Mouse (Mus musculus) heart, adult 11 months (tissue): ENCODE results near the gene Pdzk1ip1.

Experiments used
- DNase-seq: peaks from one replicate; pipeline ENCODE4 v3.0.0; 2022

Gene Pdzk1ip1

DNA sequence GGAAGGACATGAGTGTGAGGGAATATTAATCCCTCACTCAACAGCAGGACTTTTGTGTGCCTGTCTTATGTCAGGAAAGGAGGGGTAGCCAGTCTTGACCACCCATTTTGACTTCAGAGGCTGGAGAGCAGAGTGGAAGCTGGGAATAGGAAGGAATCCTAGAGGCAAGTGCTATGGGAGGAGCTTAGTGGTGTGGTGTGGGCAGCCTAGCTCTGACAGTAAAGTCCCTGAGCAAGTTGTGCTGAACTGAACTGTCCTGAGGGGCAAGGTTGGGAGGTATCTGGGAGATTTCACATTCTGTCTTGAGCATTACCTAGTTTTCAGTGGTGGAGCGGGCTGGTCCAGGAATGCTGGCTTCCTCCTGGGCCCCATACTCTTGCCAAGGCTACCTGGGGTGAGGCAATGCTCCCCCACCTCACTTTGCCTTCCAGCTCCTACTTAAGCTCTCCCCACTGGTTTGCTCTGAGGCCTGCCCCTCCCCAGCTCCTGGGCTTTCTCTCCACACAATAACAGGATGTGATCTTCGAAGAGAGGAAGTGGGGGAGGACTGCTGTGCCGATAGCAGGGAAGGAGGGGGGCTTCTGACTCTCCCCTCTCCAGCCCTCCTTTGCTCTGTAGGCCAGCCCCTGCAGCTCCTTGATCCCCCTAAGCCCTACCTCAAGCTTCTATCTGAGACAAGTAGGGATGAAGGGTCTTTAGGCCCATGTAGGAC, 13.1 kb upstream of the Pdzk1ip1 start:
- DNase-seq, result peak; percentile 98

DNA sequence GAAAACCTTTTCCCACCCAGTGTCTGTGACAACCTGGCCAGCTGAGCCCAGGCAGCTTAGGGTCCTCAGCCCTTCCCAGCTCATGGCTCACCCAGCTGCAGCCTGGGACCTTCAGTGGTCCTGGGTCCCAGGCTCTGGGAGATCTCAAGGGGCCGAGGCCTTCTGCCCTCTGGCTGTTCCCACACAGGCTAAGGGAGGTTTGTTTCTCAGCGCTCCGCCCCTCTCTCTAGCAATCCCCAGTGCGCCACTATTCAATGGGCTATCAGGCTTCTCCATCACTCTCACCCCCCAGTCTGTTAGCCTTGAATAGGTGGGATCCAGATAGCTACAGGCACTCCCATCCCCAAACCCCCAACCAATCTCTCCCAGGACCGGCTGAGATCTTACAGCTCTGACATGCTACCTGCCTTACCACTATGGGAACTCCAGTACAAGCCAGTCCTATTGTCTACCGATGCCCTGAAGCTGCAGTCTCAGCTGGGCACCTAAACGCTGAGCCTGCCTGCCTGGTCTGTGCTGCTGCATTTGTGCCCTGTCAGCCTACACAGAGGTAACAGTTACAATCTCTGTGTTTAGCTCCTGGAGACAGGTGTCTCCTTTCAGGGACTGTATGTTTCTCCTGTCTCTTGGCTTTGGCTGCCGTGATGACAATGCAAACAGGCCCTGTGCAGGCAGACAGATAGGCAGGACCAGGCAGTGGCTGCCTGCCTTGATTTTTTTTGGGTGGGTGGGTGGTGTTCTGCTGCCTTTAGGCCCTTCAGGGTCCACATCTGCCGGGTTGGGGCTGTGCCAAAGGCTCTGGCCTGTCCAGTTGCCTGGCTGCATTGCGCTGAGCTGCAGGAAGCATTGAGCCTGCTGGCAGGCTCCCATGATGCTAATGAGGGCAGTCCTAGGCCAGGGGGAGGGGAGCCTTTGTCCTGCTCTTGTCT, 9.4 kb upstream of the Pdzk1ip1 start:
- peak; percentile 95 for DNase-seq

GRCm38 (mm10) chr4:115079821-115080349, 8.6 kb upstream of the Pdzk1ip1 start:
- DNase-seq, result no peak

- DNase-seq, result no peak
These were observed 5.5 kb upstream of the Pdzk1ip1 start for GRCm38 (mm10) chr4:115083031-115083430.

- DNase-seq, result peak; percentile 95
These were observed 2.9 kb upstream of the Pdzk1ip1 start for GRCm38 (mm10) chr4:115085522-115086095.

GRCm38 (mm10) chr4:115086257-115086656, 2.3 kb upstream of the Pdzk1ip1 start:
- no peak for DNase-seq

- DNase-seq, result no peak
These were observed 1.6 kb upstream of the Pdzk1ip1 start for GRCm38 (mm10) chr4:115086763-115087415.

DNA sequence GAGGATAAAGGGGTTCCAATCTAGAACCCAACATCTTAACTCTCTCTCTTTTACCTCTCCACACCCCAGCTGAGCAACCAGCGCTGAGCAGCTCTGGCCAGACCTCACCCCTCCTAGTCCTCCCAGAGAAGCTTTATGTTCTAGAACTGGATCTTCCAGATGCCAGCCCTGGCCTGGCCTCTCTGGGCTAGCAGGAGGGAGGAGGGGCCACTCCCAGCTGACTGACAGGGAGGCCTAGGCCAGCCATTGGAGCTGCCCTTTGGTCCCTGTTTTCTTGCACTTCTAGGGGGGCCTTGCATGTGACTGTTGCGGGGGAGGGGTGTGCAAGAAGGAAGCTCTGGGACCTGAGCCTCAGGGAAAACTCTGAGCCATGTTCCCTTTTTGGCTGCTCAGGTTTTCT, 2.1 kb downstream of the Pdzk1ip1 start:
- DNase-seq, result peak; percentile 64

- DNase-seq, result no peak
These were observed 3.3 kb downstream of the Pdzk1ip1 start for GRCm38 (mm10) chr4:115091806-115092205.

- peak; percentile 69 for DNase-seq
These were observed 4.9 kb downstream of the Pdzk1ip1 start for GRCm38 (mm10) chr4:115093331-115093864.

DNA sequence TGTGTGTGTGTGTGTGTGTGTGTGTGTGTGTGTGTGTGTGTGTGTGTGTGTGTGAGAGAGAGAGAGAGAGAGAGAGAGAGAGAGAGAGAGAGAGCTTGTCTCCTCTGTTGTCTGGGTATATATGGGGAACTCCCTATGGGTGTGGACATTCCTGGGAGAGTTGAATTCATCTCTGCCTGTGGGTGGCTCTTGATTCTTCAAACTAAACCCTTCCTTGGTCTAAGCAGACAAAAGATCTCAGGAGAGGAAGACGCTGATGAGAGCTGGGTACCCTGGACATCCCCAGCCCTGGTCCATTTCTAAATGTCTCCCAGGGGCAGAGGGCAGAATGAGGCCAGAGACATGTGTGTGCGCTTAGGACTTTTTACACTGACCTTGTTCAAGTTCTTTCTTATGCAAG, 5.5 kb downstream of the Pdzk1ip1 start:
- peak; percentile 70 for DNase-seq

GRCm38 (mm10) chr4:115095671-115096434, 7.3 kb downstream of the Pdzk1ip1 start:
- DNase-seq, result peak; percentile 94

DNA sequence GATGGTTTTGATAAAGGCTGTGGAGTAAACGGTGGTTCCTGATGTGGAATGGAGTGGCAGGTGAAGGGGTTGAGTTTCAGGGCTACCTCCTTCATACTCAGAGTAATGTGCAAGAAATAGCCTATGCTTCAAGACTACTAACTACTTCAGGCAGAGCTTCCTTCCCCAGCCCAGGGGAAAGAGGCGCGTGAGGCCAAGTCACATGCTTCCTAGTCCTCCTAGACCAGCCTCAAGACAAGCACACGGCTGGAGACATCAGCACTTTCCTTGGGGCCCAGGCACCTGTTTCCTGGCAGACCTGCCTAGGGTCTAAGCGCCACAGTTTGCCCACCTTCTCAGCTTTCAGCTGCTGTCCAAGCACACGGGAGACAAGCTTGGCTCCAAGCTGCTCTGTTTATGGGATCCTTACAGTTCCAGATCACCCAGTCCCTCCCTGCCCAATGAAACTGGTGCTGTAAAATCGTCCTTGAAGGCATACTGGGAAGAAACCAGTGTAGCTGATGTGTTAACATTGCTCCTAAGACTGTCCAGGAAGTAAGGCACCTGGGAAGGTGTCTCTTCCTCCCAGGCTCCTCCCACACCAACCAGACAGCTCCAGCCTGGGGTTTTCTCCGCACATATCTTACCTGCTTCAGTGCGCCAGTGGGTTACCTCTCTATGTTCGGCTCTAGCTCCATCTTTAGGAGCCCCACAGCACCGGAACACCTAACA, 8.1 kb downstream of the Pdzk1ip1 start:
- DNase-seq, result peak; percentile 92

DNA sequence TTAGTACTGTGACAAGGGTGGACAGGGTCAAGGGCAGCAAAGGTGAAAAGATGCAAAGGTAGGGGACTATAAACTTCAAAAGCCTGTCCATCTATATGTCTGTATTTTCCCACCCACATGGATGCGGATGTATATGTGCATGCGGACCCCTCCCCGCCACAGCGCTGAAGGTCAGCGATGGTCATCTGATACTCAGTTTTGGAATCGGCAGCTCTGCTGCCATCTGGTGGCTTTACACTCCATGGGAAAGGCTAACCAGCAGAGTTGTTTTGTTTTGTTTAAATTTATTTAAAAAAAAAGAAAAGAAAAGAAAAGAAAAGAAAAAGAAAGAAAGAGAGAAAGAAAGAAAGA, 8.6 kb downstream of the Pdzk1ip1 start:
- DNase-seq, result peak; percentile 79

DNA sequence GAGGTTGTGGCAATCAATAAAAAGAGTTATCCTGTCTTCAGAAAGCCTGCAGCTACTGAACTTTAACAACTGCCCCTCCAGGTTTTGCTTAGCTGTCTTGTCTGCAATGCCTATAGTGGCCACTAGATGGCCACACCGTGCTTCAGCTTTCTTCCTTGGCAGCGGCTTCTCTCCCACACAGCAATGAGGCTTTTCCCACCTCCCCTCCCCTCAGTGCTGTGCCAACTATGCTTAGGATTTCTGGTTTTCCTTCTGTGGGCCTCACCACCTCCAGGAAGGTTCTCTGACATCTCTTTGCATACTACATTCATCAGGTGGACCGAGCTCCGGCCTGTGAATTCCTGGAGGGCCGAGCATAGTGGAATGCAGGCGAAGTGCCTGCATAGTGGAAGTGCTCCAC, 13.2 kb downstream of the Pdzk1ip1 start:
- peak; percentile 85 for DNase-seq

DNA sequence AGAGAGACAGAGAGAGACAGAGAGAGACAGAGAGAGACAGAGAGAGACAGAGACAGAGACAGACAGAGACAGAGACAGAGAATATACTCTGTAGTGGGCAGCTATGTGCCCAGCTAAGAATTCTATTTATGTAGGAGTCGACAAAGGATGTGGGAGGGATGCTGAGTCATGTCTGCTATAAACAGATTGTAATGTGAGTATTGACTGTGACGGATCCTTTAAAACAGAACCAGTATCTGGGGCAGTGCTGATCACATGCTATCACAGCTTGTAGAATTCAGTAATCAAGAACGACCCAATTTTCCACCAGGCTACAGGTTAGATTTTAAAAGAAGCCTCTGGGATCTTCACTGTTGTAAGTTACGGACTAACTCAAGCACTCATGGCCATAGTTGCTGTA, 15.0 kb downstream of the Pdzk1ip1 start:
- no peak for DNase-seq

GRCm38 (mm10) chr4:115111167-115111566, 22.7 kb downstream of the Pdzk1ip1 start:
- no peak for DNase-seq

- no peak for DNase-seq
These were observed 24.8 kb downstream of the Pdzk1ip1 start for GRCm38 (mm10) chr4:115113266-115113665.

GRCm38 (mm10) chr4:115119642-115120041, 31.1 kb downstream of the Pdzk1ip1 start:
- DNase-seq, result no peak

DNA sequence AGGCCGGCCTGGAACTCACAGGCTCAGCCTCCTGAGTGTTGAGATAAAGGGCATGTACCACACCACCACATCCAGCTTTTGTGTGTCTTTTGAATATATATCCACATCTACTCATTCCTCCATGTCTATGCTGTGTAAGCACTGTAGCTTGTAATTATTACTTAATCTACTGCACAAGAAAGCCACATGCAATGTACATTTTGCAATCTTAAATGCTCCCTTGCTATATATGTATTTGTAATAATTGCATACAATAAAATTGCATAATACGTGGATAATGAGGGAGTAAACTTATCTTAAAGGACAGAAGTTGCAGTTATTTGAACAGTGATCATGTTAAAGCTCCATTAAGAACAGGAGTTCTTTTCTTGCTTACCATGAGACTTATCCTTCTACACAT, 32.7 kb downstream of the Pdzk1ip1 start:
- no peak for DNase-seq

GRCm38 (mm10) chr4:115121608-115122007, 33.1 kb downstream of the Pdzk1ip1 start:
- no peak for DNase-seq
